Mouse (Mus musculus) neural tube, embryonic 15.5 days (tissue): ENCODE data around the gene Scd2. TPM values are rescaled to one million over a fixed set of nuclear protein-coding genes. Genes with fewer than 3 reads are reported as not detected.
A peak's percentile ranks its signal among the peaks of the same experiment; 100 is the strongest.
"Not testable (repeated sequence)": the region's sequence is repeated elsewhere in the genome, so short reads cannot be mapped to it uniquely, and the experiment has no call there.

ENCODE experiments used
- ATAC-seq: fragments of 200-750 bp; cut with Nextera tagmentation; 2 replicates; pipeline ENCODE4 v1.8.0; 2017; ENCODE audit warnings: mild to moderate bottlenecking, moderate TSS enrichment, moderate library complexity; ENCODE audit not compliant: low FRiP score
- H3K27ac ChIP-seq: fragments of 300-500 bp; sonication (generic); replicated peaks from 2 replicates; pipeline ENCODE4 v1.5.1; 2015; ENCODE audit warnings: mild to moderate bottlenecking, inconsistent platforms
- H3K27me3 ChIP-seq: fragments of 300-500 bp; sonication (generic); replicated peaks from 2 replicates; pipeline ENCODE4 v1.6.1; 2015; ENCODE audit warnings: inconsistent platforms
- H3K36me3 ChIP-seq: fragments of 300-500 bp; sonication (generic); 2 replicates; pipeline ENCODE4 v1.6.1; 2015; ENCODE audit warnings: inconsistent platforms
- H3K4me1 ChIP-seq: fragments of 300-500 bp; sonication (generic); 2 replicates; pipeline ENCODE4 v1.6.1; 2015; ENCODE audit warnings: inconsistent platforms
- H3K4me2 ChIP-seq: fragments of 300-500 bp; sonication (generic); 2 replicates; pipeline ENCODE4 v1.6.1; 2015; ENCODE audit warnings: inconsistent platforms, mild to moderate bottlenecking, moderate library complexity
- H3K4me3 ChIP-seq: fragments of 300-500 bp; sonication (generic); replicated peaks from 2 replicates; pipeline ENCODE4 v1.5.1; 2015; ENCODE audit warnings: mild to moderate bottlenecking, inconsistent platforms
- H3K9ac ChIP-seq: fragments of 300-500 bp; sonication (generic); replicated peaks from 2 replicates; pipeline ENCODE4 v1.6.1; 2015; ENCODE audit warnings: mild to moderate bottlenecking, inconsistent platforms
- H3K9me3 ChIP-seq: fragments of 300-500 bp; sonication (generic); replicated peaks from 2 replicates; pipeline ENCODE4 v1.6.1; 2016; ENCODE audit warnings: inconsistent platforms
- WGBS: fragments of 180-500 bp; shearing (Covaris S2); methylation state at CpG from one replicate; pipeline ENCODE4 v1.1.7; 2015; ENCODE audit warnings: mixed read lengths; 5-methylcytosine and 5-hydroxymethylcytosine counted together
- polyA plus RNA-seq: library from polyadenylated mRNA; unstranded; fragments of >200 nt; fragmentation: Nextera tagmentation; extraction: Ambion mirVana; gene quantifications from 2 replicates; pipeline ENCODE4 v1.2.1, GENCODE M21; 2015

Scd2 gene
- polyA plus RNA-seq, 1 experiment from 2014 or later: 264 TPM

DNA sequence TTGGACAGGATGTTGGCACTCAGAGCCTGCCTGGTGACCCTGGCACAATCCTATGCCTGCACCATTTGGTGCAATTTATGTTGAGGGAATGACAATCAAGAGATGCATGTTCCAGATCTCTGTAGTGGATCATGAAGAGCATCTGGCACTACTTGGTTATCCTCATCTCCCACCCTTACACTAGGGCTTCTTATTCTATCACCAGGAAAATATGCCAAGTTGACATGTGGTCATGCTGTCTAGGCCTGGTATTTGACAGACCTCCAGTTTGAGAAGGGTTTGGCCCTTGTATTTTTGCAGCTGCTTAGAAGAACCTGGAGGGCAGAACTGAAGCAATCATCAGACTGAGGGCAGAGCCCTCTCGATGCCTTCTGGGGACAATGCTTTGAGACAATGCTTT, 18.1 kb upstream of the Scd2 start:
- 96% methylated on average over 1 of the region's 1 CpGs for WGBS
- no peaks in the 10 kb centered on the region for H3K36me3 ChIP-seq
- H3K4me3 ChIP-seq: no peak overlapping the region
- H3K27me3 ChIP-seq: no peaks in the 10 kb centered on the region
- peaks cover 8% of the 10 kb centered on the region; the same call in 1 of the 2 replicates for H3K4me1 ChIP-seq
- no peak overlapping the region for H3K27ac ChIP-seq
- no peaks in the 10 kb centered on the region for H3K9me3 ChIP-seq
- no peak for ATAC-seq
- H3K4me2 ChIP-seq: no peak overlapping the region
- H3K9ac ChIP-seq: no peak overlapping the region

- Histone ChIP-seq H3K4me3 (no peak overlapping the region), H3K27ac (no peak overlapping the region), H3K9ac (no peak overlapping the region), H3K9me3 (no peaks in the 10 kb centered on the region), H3K36me3 (no peaks in the 10 kb centered on the region), H3K4me2 (no peak overlapping the region), H3K4me1 (peaks cover 13% of the 10 kb centered on the region), H3K27me3 (no peaks in the 10 kb centered on the region)
- ATAC-seq: no peak
- WGBS: 83% methylated on average over 5 of the region's 5 CpGs
These were observed 16.6 kb upstream of the Scd2 start for GRCm38 (mm10) chr19:44276861-44277260.

- H3K4me3 ChIP-seq: no peak overlapping the region
- no peaks in the 10 kb centered on the region for H3K9me3 ChIP-seq
- H3K27ac ChIP-seq: no peak overlapping the region
- no peaks in the 10 kb centered on the region for H3K27me3 ChIP-seq
- H3K4me1 ChIP-seq: peaks cover 21% of the 10 kb centered on the region
- ATAC-seq: no peak
- H3K9ac ChIP-seq: no peak overlapping the region
- H3K4me2 ChIP-seq: no peak overlapping the region
- no peaks in the 10 kb centered on the region for H3K36me3 ChIP-seq
- 92% methylated on average over 8 of the region's 8 CpGs for WGBS
These were observed 15.5 kb upstream of the Scd2 start for GRCm38 (mm10) chr19:44277931-44278330.

DNA sequence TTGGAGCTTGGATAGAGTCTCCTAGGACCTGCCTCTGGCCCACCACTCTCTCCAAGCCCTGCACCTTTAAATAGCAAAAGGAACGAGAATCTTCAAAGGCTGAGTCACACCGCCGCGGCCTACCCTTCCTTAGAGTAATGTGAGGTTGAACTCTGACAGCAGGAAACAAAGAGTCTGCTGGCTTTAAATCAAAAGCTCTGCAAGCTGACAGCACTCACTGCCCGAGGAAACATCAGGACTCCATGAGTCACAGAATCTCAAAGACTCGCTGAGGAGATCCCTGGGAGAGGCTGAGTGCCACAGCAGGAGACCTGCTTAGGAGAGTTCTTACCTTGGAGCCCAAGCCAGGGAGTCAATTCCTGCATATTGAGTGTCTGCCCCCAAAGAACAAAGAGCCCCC, 12.7 kb upstream of the Scd2 start:
- no peak overlapping the region for H3K4me2 ChIP-seq
- H3K4me1 ChIP-seq: peaks cover 41% of the 10 kb centered on the region
- 13% methylated on average over 6 of the region's 6 CpGs for WGBS
- no peaks in the 10 kb centered on the region for H3K27me3 ChIP-seq
- no peaks in the 10 kb centered on the region for H3K36me3 ChIP-seq
- no peak overlapping the region for H3K9ac ChIP-seq
- ATAC-seq: no peak
- no peaks in the 10 kb centered on the region for H3K9me3 ChIP-seq
- H3K27ac ChIP-seq: peak overlapping the region; percentile 29
- no peak overlapping the region for H3K4me3 ChIP-seq

DNA sequence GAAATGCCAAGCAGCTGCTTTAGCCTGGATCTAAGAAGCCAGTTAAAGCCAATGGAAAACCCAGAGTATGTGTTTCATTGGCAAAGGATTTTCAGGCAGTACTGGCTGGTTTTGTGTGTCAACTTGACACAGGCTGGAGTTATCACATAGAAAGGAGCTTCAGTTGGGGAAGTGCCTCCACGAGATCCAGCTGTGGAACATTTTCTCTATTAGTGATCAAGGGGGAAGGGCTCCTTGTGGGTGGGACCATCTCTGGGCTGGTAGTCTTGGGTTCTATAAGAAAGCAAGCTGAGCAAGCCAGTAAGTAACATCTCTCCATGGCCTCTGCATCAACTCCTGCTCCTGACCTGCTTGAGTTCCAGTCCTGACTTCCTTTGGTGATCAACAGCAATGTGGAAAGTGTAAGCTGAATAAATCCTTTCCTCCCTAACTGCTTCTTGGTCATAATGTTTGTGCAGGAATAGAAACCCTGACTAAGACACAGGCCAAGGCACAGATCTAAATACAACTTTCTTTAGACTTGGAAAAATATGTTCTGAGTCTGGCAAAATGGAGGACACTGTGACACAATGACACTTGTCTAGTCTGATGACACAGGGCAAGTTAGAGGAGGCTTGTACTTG, 11.5 kb upstream of the Scd2 start:
- peaks cover 41% of the 10 kb centered on the region for H3K4me1 ChIP-seq
- H3K36me3 ChIP-seq, H3K4me2 ChIP-seq, H3K9me3 ChIP-seq, ATAC-seq, H3K4me3 ChIP-seq, H3K9ac ChIP-seq, H3K27me3 ChIP-seq: not testable (repeated sequence)
- 58% methylated on average over 1 of the region's 1 CpGs for WGBS
- peak overlapping the region; percentile 58 for H3K27ac ChIP-seq

DNA sequence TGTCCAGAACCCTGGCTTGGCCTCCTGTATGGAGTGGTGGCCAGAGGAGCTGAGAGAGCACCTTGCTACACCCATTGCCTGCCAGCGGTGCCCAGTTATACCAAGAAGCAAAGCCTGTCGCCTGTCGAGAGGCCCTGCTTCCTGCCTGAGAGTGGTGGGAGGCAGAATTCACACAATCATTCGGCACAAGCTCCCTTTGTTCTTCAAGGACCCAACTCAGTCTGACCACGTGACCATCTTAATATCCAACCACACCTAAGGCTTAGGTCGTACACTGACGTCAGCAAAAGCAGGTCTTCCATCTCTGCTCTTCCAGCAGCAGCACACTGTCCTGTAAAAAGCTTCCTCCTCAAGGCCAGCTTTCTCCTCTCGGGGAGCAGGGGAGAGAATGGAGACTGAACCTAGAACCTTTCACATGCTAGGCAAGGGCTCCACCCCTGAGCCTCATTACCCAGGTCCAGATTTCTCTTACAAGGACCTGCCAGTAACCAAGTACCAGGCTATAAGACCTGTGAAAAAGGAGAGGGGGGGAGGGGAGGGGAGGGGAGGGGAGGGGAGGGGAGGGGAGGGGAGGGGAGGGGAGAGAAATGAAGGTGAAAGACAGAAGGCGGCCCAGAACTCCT, 10.8 kb upstream of the Scd2 start:
- Histone ChIP-seq H3K9me3 (no peaks in the 10 kb centered on the region), H3K4me1 (peaks cover 38% of the 10 kb centered on the region), H3K27me3 (no peaks in the 10 kb centered on the region), H3K27ac (peak overlapping the region; percentile 58), H3K9ac (no peak overlapping the region), H3K4me3 (no peak overlapping the region), H3K36me3 (no peaks in the 10 kb centered on the region), H3K4me2 (no peak overlapping the region)
- 27% methylated on average over 9 of the region's 9 CpGs for WGBS
- ATAC-seq: no peak

DNA sequence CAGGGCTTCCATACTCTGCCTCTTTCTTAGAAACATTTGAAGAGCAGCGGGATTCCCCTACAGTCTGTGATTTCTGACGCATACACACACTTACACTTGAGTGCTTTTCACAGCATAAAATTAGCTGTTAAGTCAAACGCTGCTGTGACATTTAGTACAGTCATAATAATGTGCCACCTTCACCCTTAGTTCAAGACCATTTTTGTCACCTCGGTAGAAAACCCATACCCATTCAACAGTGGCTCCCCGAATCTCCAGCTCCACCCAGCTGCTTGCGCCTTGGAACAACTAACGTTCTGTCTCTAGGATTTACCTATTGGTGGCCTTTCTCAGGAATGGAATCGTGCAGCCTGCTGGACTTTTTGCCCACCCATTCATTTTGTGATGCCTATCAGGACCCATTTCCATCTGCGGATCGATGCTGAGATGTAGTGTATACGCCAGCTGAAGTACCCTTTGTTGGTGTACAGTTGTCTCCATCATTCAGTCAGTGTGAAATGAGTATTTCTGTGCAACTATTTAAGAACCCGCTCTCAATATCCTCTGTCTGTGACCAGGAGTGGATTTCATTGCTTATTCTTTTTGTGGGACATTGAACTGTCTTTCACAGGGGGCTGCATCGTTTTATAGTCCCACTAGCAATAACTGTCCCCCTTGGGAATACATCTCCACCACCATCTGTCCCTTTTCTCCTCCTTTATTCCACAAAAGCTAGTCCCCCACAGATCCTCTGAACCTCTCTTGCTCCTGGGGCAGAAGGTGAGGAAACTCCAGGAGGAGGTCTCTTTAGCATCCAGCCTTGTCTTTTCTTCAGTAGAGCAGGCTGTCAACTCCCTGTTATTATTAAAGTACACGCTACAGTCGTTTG, 10.1 kb upstream of the Scd2 start:
- peak overlapping the region; percentile 94 for H3K27ac ChIP-seq
- peaks cover 38% of the 10 kb centered on the region for H3K4me1 ChIP-seq
- H3K4me3 ChIP-seq: peak overlapping the region; percentile 49
- H3K4me2 ChIP-seq: peak overlapping the region; percentile 88
- H3K27me3 ChIP-seq: no peaks in the 10 kb centered on the region
- ATAC-seq: peak; percentile 1; the same call in 1 of the 2 replicates
- H3K9ac ChIP-seq: peak overlapping the region; percentile 40; the same call in 1 of the 2 replicates
- no peaks in the 10 kb centered on the region for H3K9me3 ChIP-seq
- H3K36me3 ChIP-seq: no peaks in the 10 kb centered on the region
- WGBS: 15% methylated on average over 15 of the region's 15 CpGs

DNA sequence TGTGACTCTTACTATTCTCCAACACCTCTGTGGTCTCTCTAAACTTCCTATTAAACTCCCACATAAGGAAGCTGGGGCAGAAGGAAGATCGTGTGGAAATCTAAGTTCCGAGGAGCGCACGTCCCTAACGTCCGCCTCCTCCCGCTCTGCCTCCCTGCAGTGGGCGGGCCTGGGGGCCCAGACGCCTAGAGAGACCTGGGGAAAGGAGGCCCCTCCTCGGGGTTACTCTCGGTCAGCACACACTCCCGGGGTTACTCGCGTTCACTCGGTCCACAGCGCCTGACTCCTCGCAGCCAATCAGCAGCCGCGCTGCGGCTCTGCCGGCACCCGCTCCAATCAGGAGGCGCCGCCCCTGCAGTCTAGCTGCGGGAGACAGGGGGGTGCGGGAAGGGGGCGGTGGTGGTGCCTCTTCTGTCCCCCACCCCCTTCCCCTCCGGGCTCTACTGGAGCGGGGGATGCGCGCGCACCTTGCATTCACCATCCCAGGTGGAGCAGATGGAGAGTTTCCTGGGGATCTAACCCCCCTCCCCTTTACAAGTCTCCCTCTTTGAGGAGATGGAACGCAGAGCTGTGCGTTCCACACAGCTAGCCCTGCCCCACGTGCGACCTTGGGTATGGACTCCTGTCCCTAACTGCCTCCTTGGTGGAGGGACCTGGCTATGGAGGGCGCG, 9.3 kb upstream of the Scd2 start:
- under 1% methylated on average over 38 of the region's 38 CpGs for WGBS
- peak; percentile 99 for ATAC-seq
- H3K9ac ChIP-seq: peak overlapping the region; percentile 63
- H3K9me3 ChIP-seq: no peaks in the 10 kb centered on the region
- peak overlapping the region; percentile 88 for H3K4me2 ChIP-seq
- peak overlapping the region; percentile 94 for H3K27ac ChIP-seq
- peaks cover 38% of the 10 kb centered on the region for H3K4me1 ChIP-seq
- peak overlapping the region; percentile 49 for H3K4me3 ChIP-seq
- no peaks in the 10 kb centered on the region for H3K27me3 ChIP-seq
- H3K36me3 ChIP-seq: no peaks in the 10 kb centered on the region

DNA sequence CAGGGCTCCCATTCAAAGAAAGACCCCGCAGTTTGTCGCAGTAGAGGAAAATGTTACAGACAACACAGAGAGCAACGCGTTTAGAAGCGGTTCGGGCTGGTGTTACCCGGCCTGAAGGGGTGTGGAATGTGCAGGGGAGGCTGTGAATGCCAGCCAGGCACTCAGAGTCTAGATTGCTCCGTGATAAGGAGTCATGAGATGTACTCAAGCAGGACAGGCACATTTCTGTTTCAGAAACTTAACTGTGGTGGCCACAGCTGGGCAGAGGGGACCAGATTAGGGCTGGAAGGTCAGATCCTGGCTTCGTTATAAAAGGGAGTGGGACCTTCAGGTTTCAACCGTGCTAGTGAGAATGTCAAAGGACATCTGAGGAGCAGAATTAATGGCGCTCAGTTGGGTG, 8.8 kb upstream of the Scd2 start:
- peak; percentile 67 for ATAC-seq
- Histone ChIP-seq H3K4me3 (peak overlapping the region; percentile 49), H3K9ac (peak overlapping the region; percentile 63), H3K4me2 (peak overlapping the region; percentile 88), H3K9me3 (no peaks in the 10 kb centered on the region), H3K27ac (peak overlapping the region; percentile 94), H3K4me1 (peaks cover 38% of the 10 kb centered on the region), H3K36me3 (no peaks in the 10 kb centered on the region), H3K27me3 (no peaks in the 10 kb centered on the region)
- WGBS: 1% methylated on average over 11 of the region's 11 CpGs

DNA sequence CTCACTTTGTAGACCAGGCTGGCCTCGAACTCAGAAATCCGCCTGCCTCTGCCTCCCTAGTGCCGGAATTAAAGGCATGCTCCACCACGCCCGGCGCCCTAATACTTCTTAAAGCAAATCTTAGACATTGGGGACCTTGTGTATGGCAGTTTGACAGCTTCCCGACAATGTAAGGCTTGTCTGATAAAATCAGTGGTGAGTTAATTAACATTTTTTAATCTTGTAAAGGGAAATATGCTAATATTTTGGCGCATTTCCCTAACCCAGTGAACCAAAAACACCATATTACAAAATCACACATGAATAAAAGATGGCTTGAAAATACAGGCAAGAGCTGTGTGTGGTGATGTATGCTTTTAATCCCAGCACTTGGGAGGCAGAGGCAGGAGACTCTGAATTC, 7.9 kb upstream of the Scd2 start:
- 93% methylated on average over 8 of the region's 8 CpGs for WGBS
- H3K36me3 ChIP-seq: no peaks in the 10 kb centered on the region
- no peak for ATAC-seq
- peaks cover 32% of the 10 kb centered on the region for H3K4me1 ChIP-seq
- H3K9me3 ChIP-seq: no peaks in the 10 kb centered on the region
- H3K4me3 ChIP-seq: no peak overlapping the region
- H3K27me3 ChIP-seq: no peaks in the 10 kb centered on the region
- no peak overlapping the region for H3K9ac ChIP-seq
- H3K27ac ChIP-seq: no peak overlapping the region
- no peak overlapping the region for H3K4me2 ChIP-seq

DNA sequence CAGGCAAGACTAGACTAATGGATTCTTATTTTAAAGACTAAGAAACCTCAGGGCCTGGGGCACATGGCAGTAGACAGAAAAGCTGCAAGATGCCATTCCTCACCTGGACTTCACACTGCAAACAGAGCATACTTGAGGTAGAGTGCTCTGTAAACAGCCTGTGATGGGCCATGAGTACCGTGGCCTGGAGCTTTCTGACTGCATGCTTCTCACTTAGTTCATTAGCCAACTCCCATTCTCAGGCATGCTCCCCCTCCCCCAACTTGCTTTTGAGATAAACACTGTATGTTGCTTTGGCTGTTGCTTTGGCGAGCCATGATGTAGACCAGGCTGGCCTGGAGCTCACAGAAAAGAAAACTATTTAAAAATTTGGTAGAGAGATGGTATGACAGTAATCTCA, 7.4 kb upstream of the Scd2 start:
- no peaks in the 10 kb centered on the region for H3K9me3 ChIP-seq
- H3K27ac ChIP-seq: no peak overlapping the region
- H3K9ac ChIP-seq: no peak overlapping the region
- H3K36me3 ChIP-seq: no peaks in the 10 kb centered on the region
- H3K4me1 ChIP-seq: peaks cover 28% of the 10 kb centered on the region
- H3K4me3 ChIP-seq: no peak overlapping the region
- no peak for ATAC-seq
- no peaks in the 10 kb centered on the region for H3K27me3 ChIP-seq
- 72% methylated on average over 2 of the region's 2 CpGs for WGBS
- H3K4me2 ChIP-seq: no peak overlapping the region
